Mouse (Mus musculus) layer of hippocampus, postnatal 10 days (tissue): Measurements from ENCODE around the gene Brf1. TPM values are rescaled to one million over a fixed set of nuclear protein-coding genes. Genes with fewer than 3 reads are reported as not detected.

Experiments
- microRNA-seq, 2 experiments: library from miRNA; unstranded; fragments of <30 nt; microRNA quantifications; one replicate each; pipeline ENCODE4 v1.2.0; 2021
- total RNA-seq, 2 experiments: library from RNA; stranded (reverse); gene quantifications; 2 replicates each; pipeline ENCODE4 v1.2.3; 2021

Gene Brf1
- total RNA-seq, 2 experiments from 2014 or later, result 55.7 to 66.6 TPM

Small RNA genes within 50 kb of the gene (microRNA-seq; reads per million reads assigned to microRNA genes)
- gene Mir6941, result 1.2 to 2.2 reads per million in 2 experiments

Other genes with a start within 250 kb of the Brf1 start
- 10 to 100 TPM in 1 of 2 experiments, 1 to 10 TPM in 1; 9.2 to 11.7 TPM for gene Pld4, start 240.0 kb downstream of the Brf1 start, total RNA-seq
- gene Ahnak2, start 198.0 kb downstream of the Brf1 start, total RNA-seq, result 10 to 100 TPM; 11.8 to 17.1 TPM
- gene Clba1, start 191.8 kb downstream of the Brf1 start, total RNA-seq, result 10 to 100 TPM; 12.3 to 15.5 TPM
- gene Cdca4, start 171.3 kb downstream of the Brf1 start, total RNA-seq, result 10 to 100 TPM in 1 of 2 experiments, 1 to 10 TPM in 1; 8.8 to 13.0 TPM
- gene Gpr132, start 132.5 kb downstream of the Brf1 start, total RNA-seq, result not detected
- gene Jag2, start 70.9 kb downstream of the Brf1 start, total RNA-seq, result 10 to 100 TPM; 51.6 to 66.5 TPM
- gene Nudt14, start 58.6 kb downstream of the Brf1 start, total RNA-seq, result 10 to 100 TPM; 11.6 to 13.8 TPM
- 10 to 100 TPM; 52.1 to 57.5 TPM for gene Btbd6, start 24.2 kb downstream of the Brf1 start, total RNA-seq
- gene Pacs2, start 13.8 kb upstream of the Brf1 start, total RNA-seq, result 100 to 1,000 TPM; 129 to 132 TPM
- under 1 TPM; 0.45 to 0.64 TPM for gene Tex22, start 73.8 kb upstream of the Brf1 start, total RNA-seq
- 10 to 100 TPM; 87.3 to 89.5 TPM for gene Mta1, start 97.6 kb upstream of the Brf1 start, total RNA-seq
- gene Crip2, start 139.5 kb upstream of the Brf1 start, total RNA-seq, result 100 to 1,000 TPM; 179 to 183 TPM
- gene Crip1, start 145.6 kb upstream of the Brf1 start, total RNA-seq, result 10 to 100 TPM; 13.5 to 14.1 TPM
- gene Tedc1, start 155.7 kb upstream of the Brf1 start, total RNA-seq, result 1 to 10 TPM; 3.0 to 3.3 TPM
- 10 to 100 TPM; 30.5 to 33.9 TPM for gene Tmem121, start 185.2 kb upstream of the Brf1 start, total RNA-seq